Mouse (Mus musculus): ENCODE measurements at regions not wholly inside any gene's neighbourhood (a gene's known extent, or its start where the extent isn't known, plus 50 kb on each side); places are given as distances from the start of the nearest gene placed in this dataset.
A peak's percentile ranks its signal among the peaks of the same experiment; 100 is the strongest.

DNA sequence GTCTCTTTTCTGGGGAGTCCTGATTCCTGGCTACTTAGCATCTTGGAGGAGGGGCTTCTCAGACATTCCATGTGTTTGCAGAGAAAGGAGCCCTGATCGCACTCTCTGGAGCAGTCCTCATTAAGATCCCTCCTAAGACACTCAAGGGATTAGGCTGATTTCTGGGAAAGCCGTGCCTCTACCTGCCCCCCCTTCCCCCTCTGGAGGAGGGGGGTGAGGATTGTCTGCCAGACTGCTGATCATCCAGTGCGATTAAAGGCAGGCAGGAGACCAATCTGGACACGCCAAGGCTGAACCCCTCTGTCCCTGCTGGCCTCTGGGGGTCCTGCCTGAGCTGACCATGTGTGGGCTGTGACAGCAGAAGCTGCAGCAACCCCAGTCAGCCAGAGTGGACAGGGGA, 65.4 kb downstream of the Vegfa start:
- no peak for DNase-seq (ENCODE audit: inconsistent age in 2 of 2, low spot score in 1 of 2)

DNA sequence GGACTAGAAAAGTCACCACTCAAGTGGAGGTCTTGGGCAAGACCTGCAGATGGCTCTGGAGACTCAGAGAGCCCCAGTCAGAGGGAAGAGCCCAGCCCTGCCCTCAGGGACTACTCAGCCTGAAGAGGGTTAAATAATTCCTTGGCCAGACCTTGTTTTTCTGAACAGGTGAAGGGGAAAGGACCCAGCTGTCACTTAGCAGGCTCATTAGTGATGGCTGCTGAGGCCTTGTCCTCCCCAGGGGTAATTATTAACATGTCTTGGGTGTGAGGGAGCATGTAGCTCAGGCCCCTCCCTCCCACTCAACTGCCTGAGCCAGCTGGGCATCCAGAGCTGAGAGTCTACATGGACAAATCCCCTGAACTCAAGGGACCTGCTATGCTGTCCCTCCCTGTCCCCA, 68.1 kb downstream of the Vegfa start:
- no peak for DNase-seq (ENCODE audit: inconsistent age in 2 of 2, low spot score in 1 of 2)

GRCm38 (mm10) chr17:45963332-45963731, 68.8 kb downstream of the Vegfa start:
- DNase-seq (ENCODE audit: inconsistent age in 2 of 2, low spot score in 1 of 2): peak in 1 of 2 experiments; percentile 75

DNA sequence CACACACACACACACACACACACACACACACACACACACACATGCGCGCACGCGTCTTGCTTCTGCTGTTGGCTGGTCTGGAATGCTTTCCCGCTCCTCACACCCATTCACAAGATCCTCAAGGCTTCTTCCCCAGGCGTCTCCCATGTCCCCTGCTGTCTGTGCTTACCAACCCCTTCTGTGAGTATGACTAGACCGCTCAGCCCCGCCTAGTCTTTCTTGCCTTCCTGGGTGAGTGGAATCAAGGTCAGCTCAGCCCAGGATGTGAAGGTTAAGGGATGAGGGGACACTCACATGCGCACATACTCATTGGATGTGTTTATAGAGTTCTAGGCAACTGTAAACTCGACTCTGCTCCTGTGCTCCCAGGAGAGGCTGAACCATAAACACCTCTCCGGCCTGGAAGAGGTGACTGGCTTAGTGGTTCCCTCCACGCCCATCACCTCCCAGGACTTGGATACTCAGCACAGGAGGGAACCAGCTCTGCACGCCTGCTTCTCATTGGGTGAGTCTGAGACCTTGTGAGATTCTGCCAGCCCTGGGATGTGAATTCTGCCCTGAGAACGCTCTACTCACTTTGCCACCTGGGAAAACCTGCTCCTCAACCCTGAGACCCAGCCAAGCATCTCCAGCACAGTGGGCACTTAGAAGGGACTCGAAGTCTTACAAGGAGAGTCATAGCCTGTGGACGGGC, 70.4 kb downstream of the Vegfa start:
- DNase-seq (ENCODE audit: inconsistent age in 2 of 2, low spot score in 1 of 2): peak; percentile 88 to 92

- peak; percentile 77 to 88 for DNase-seq (ENCODE audit: inconsistent age in 2 of 2, low spot score in 1 of 2)
Measured at GRCm38 (mm10) chr17:45958094-45958881, 73.9 kb downstream of the Vegfa start.

DNA sequence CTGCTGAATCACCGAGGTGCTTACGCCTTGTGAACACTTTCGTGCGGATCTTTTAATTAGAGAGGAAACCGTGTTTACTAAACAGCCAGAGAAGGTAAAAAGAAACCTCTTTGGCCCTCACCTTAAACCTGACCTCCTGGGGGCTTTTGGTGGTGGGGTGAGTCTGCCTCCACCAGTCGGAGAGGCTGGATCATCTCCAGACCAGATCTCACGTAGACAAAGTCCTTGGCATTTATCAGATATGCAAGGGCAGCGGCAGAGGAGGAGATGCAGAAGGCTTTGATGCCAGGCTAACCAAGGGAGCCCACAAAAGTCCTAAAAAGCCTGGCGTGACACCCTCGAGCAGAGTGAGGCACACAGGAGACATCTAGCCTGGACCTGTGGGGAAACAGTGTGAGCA, 76.7 kb downstream of the Vegfa start:
- peak; percentile 92 to 95 for DNase-seq (ENCODE audit: inconsistent age in 2 of 2, low spot score in 1 of 2)

- peak; percentile 43 to 72 for DNase-seq (ENCODE audit: inconsistent age in 2 of 2, low spot score in 1 of 2)
Measured at GRCm38 (mm10) chr17:45954824-45955223, 77.3 kb downstream of the Vegfa start.

- DNase-seq (ENCODE audit: inconsistent age in 2 of 2, low spot score in 1 of 2): no peak
Measured at GRCm38 (mm10) chr17:45953523-45953922, 78.6 kb downstream of the Vegfa start.

DNA sequence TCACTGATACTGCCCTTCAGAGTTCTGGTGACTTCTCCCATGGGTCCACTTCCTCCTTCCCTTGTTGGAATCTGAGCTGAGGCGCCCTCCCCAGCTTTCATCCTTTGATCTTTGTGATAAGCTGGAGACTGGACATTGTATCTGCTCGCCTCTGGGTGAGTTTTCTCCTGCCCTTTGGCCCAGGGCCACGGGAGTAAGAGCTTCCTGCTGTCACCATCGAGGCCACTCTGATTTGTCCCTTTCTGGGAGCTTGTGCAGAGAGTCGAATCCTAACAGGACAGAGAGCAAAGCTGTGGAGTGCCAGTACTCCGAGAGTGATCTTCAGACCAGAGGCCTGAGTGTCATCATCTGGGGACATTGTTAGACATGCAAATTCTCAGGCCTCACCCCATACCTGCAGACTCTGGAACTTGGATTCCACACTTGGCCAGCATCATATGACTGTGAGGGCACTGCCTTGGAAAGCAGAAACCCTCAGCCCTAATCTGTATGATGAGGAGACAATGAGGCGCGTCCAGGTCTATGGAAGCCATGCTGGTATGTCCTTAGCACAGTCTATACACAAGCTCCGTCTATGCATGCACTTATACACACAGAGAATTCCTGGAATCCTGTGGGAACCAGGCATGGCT, 81.5 kb downstream of the Vegfa start:
- peak; percentile 90 to 93 for DNase-seq (ENCODE audit: inconsistent age in 2 of 2, low spot score in 1 of 2)

DNA sequence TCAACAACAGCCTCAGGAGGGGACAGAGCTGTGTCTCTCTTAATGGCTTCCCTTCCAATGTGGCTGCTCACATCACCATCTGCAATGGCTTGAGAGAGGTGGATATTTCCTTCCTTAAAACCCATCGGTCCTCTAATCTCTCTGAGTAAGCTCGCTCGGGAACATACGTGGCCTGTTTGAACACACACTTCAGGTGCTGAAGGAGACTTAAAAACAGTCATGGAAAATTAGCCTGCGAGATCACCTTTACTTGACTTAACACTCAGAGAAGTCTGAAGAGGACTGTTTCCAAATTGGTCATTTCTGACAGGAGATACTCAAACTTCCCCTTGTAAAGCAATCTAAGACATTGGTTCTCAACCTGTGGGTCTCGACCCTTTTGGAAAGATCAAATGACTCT, 83.0 kb downstream of the Vegfa start:
- DNase-seq (ENCODE audit: inconsistent age in 2 of 2, low spot score in 1 of 2): no peak

GRCm38 (mm10) chr17:45948314-45948935, 83.7 kb downstream of the Vegfa start:
- no peak for DNase-seq (ENCODE audit: inconsistent age in 2 of 2, low spot score in 1 of 2)

DNA sequence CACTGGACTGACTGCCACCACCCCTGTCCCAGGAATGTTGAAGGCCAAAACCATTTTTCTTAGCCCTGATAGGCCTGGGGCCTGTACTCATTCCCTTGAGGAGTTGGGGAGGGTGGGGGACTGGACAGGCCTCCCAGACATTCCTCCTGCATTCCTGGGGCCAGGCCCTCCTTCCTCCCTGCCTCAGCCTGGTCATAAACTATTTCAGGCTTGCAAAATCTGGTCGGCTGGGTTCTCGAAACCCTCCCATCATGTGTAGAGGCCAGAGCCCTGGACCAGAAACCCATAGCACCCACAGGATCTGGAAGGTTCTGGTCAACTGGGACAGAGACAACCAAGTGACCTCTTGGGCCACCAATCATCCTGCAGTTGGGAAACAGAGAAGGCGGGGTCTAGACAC, 87.2 kb downstream of the Vegfa start:
- peak; percentile 47 to 70 for DNase-seq (ENCODE audit: inconsistent age in 2 of 2, low spot score in 1 of 2)

DNA sequence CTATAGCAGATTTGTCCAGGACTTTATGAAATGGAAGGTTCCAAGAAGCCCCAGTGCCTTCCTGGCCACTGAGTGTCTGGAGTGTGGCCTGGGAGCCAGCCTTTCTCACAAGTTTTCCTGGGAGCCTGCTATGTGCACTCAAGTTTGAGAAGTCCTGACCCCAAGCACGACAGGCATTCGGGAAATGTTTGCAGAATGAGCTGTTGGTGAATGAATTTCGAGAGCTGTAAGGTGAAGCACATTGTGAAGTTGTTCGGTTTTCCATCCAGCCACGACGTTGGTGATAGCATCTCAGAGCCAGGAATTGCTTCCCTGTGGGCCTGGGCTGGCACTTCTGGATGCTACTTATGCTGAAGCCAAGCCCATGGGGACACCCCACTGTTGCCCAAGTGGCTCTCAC, 88.9 kb downstream of the Vegfa start:
- no peak for DNase-seq (ENCODE audit: inconsistent age in 2 of 2, low spot score in 1 of 2)

- no peak for DNase-seq (ENCODE audit: inconsistent age in 2 of 2, low spot score in 1 of 2)
Measured at GRCm38 (mm10) chr17:45941890-45942375, 90.2 kb downstream of the Vegfa start.

GRCm38 (mm10) chr17:45940121-45940813, 91.9 kb downstream of the Vegfa start:
- no peak for DNase-seq (ENCODE audit: inconsistent age in 2 of 2, low spot score in 1 of 2)

- DNase-seq (ENCODE audit: inconsistent age in 2 of 2, low spot score in 1 of 2): no peak
Measured at GRCm38 (mm10) chr17:45938284-45938683, 93.9 kb downstream of the Vegfa start.

DNA sequence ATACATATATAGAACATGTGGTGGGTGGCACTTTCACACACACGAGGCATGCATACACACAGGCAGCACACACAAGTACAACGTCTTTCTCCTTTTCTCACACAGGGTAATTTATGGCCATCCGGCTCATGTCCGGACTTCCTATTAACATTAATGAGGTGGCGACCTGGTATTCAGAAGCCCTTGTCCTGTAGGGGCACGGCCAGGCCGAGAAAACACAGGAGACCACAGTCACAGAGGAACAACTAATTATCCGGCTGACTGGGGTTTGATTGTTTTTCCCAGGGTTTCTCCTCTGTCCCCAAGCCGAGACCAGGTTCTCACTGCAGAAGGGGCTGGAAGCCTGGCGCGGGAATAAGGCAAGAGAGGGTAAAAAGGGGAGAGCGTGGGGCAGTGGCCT, 95.6 kb downstream of the Vegfa start:
- DNase-seq (ENCODE audit: inconsistent age in 2 of 2, low spot score in 1 of 2): no peak

DNA sequence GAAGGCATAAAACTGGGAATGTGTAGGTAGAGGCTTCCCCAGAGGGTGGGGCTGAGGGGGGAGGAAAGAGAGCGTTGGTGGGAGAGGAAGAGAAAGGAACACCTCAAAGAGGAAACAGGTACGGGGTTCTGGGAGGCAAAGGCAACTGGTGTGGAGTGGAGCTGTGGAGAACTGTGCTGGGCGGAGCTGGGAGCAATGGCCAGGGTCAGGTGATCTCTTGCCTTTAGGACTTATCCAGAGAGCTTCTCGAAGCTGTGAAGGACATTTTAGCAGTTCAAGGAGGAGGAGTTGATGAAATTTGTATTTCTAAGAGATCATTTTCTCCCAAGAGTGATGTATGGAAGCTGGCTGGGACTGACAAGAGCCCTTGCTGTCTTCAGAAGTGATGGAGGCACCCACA, 96.9 kb downstream of the Vegfa start:
- no peak for DNase-seq (ENCODE audit: inconsistent age in 2 of 2, low spot score in 1 of 2)

DNA sequence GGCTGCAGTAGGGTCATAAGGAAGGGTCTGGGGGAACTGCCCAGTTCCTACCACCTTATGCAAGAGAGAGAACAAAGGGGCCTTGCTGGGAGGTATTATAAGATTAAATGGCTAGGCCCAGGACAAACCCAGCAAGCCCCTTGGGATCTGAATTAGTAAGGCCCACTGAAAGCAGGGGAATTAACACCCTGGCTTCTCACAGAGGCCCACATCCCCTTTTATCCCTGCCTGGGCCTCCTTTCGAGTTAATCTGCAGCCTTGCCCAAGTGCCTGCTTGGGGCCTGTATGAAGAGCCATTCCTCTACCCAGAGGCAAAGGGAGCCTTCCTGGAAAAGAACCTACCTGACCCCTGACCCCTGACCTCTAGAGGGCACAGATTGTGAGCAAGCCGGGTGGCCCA, 98.2 kb downstream of the Vegfa start:
- DNase-seq (ENCODE audit: inconsistent age in 2 of 2, low spot score in 1 of 2): no peak

DNA sequence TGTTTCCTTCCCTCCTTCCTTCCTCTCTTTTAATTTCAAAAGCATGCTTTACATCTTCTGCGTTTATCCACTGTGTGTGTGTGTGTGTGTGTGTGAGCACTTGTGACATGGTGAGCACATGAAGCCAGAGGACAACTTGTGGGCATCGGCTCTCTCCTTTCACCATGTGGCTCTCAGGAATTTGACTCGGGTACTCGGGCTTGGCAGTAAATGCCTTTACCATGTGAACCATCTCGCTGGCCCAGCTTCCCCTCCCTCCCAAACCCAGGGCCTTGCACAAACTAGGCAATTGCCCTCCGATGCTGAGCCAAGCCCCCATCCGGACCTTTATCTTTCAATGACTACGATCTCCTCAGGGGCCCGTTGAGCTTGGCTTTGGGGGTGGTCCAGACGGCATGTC, 99.1 kb downstream of the Vegfa start:
- no peak for DNase-seq (ENCODE audit: inconsistent age in 2 of 2, low spot score in 1 of 2)

- DNase-seq (ENCODE audit: inconsistent age in 2 of 2, low spot score in 1 of 2): no peak
Measured at GRCm38 (mm10) chr17:45932611-45933010, 99.6 kb downstream of the Vegfa start.

All from adrenal gland, adult (tissue).